Comparison of ENCODE assay signal across 8 mouse cellular contexts in genomic region chr11:90130635-90131034, GRCm38 (mm10). TPM values are rescaled to one million over a fixed set of nuclear protein-coding genes. Genes with fewer than 3 reads are reported as not detected.
DNase-seq lines count a peak whose midpoint lies in the region; ATAC-seq lines count a peak whose summit lies in the region.

No protein-coding gene starts in this region.

- peaks cover 14% of the 10 kb centered on the region for H3K4me1 ChIP-seq in heart, embryonic 11.5 days (ENCODE audit: control insufficient read depth, insufficient read depth, low read length)
- H3K4me1 ChIP-seq in limb, embryonic 12.5 days (replicated peaks): peaks cover 13% of the 10 kb centered on the region
- H3K4me1 ChIP-seq in stomach, embryonic 16.5 days (ENCODE audit: control insufficient read depth, insufficient read depth, low read length): peaks cover 11% of the 10 kb centered on the region; the same call in 1 of the 2 replicates

- H3K9ac ChIP-seq in heart, embryonic 11.5 days (ENCODE audit: low read depth, low read length): no peak overlapping the region
- H3K9ac ChIP-seq in limb, embryonic 12.5 days (replicated peaks): no peak overlapping the region
- H3K9ac ChIP-seq in stomach, embryonic 16.5 days (ENCODE audit: low read length): no peak overlapping the region

- no peak overlapping the region for H3K4me3 ChIP-seq in heart, embryonic 11.5 days (ENCODE audit: low read depth, low read length)
- H3K4me3 ChIP-seq in limb, embryonic 12.5 days (replicated peaks): no peak overlapping the region
- no peak overlapping the region for H3K4me3 ChIP-seq in stomach, embryonic 16.5 days (replicated peaks; ENCODE audit: low read length)

- no peak overlapping the region for H3K4me2 ChIP-seq in heart, embryonic 11.5 days
- H3K4me2 ChIP-seq in limb, embryonic 12.5 days: 0 out of 2 replicates have a peak overlapping the region, but pooled peaks have one; percentile 39
- H3K4me2 ChIP-seq in stomach, embryonic 16.5 days (ENCODE audit: low read depth, low read length): no peak overlapping the region

- H3K27ac ChIP-seq in heart, embryonic 11.5 days (ENCODE audit: low read depth, low read length): peak overlapping the region; percentile 68
- H3K27ac ChIP-seq in limb, embryonic 12.5 days: 0 out of 2 replicates have a peak overlapping the region, but pooled peaks have one; percentile 4
- peak overlapping the region; percentile 65 for H3K27ac ChIP-seq in stomach, embryonic 16.5 days (ENCODE audit: low read length)

- no peaks in the 10 kb centered on the region for H3K9me3 ChIP-seq in heart, embryonic 11.5 days (replicated peaks; ENCODE audit: control insufficient read depth, low read length)
- H3K9me3 ChIP-seq in limb, embryonic 12.5 days: peaks cover 3% of the 10 kb centered on the region; the same call in 1 of the 2 replicates
- no peaks in the 10 kb centered on the region for H3K9me3 ChIP-seq in stomach, embryonic 16.5 days (replicated peaks; ENCODE audit: control insufficient read depth, low read length)

- peak; percentile 28 for DNase-seq in adrenal gland, postnatal 14 days
- no peak for DNase-seq in adrenal gland, adult 18-20 months (ENCODE audit: low spot score in 2 of 2)
- DNase-seq in R1 (ENCODE audit: low read depth, low spot score): peak; percentile 18
- DNase-seq in left cerebral cortex, postnatal 14 days (ENCODE audit: low spot score in 2 of 2): no peak

- H3K27me3 ChIP-seq in heart, embryonic 11.5 days (ENCODE audit: control insufficient read depth, insufficient read depth, low read length): no peaks in the 10 kb centered on the region
- H3K27me3 ChIP-seq in limb, embryonic 12.5 days: no peaks in the 10 kb centered on the region
- H3K27me3 ChIP-seq in stomach, embryonic 16.5 days (ENCODE audit: control insufficient read depth, insufficient read depth, low read length): no peaks in the 10 kb centered on the region

- WGBS in heart, embryonic 11.5 days (ENCODE audit: insufficient replicate concordance): 13% methylated on average over 1 of the region's 1 CpGs
- 20% methylated on average over 1 of the region's 1 CpGs for WGBS in limb, embryonic 12.5 days
- 25% methylated on average over 1 of the region's 1 CpGs for WGBS in stomach, embryonic 16.5 days

- ATAC-seq in heart, embryonic 11.5 days (replicated peaks; ENCODE audit: insufficient number of reproducible peaks, low FRiP score, low TSS enrichment): peak; percentile 39; the same call in 1 of the 2 replicates
- ATAC-seq in limb, embryonic 12.5 days (ENCODE audit: insufficient number of reproducible peaks, insufficient read depth, low FRiP score, low TSS enrichment, low read depth): 0 out of 2 replicates have a peak, but pooled peaks have one; percentile 35
- peak; percentile 65 for ATAC-seq in stomach, embryonic 16.5 days (ENCODE audit: insufficient read depth, low FRiP score)
- ATAC-seq in erythroid progenitor cell, adult 5-6 weeks (replicated peaks; ENCODE audit: low FRiP score, poor library complexity, severe bottlenecking): no peak

- intact Hi-C loops in left cerebral cortex, postnatal 14 days (cut with DNase I): no loop called here

- no peaks in the 10 kb centered on the region for H3K36me3 ChIP-seq in heart, embryonic 11.5 days (ENCODE audit: control insufficient read depth, insufficient read depth, low read length)
- H3K36me3 ChIP-seq in limb, embryonic 12.5 days: no peaks in the 10 kb centered on the region
- no peaks in the 10 kb centered on the region for H3K36me3 ChIP-seq in stomach, embryonic 16.5 days (ENCODE audit: control insufficient read depth, insufficient read depth, low read length)

RNA-seq across cellular contexts. Expression of gene Gm45716, which starts 56.8 kb away (rescaled TPM):
- total RNA-seq in adrenal gland, postnatal 14 days (2021): 2.9 and 3.5 TPM in 2 replicates
- total RNA-seq in adrenal gland, adult 18-20 months (2021): 10 to 100 TPM in 1 of 2 experiments, 1 to 10 TPM in 1; 1.6 to 13.0 TPM
- 50.9 TPM in 2 replicates for polyA plus RNA-seq in heart, embryonic 11.5 days (2014; fragmentation: Nextera tagmentation; extraction: Ambion mirVana)
- 11.9 and 12.1 TPM in 2 replicates for polyA plus RNA-seq in limb, embryonic 12.5 days (2016; fragmentation: Nextera tagmentation; extraction: Ambion mirVana)
- polyA plus RNA-seq in stomach, embryonic 16.5 days (2015; fragmentation: Nextera tagmentation; extraction: Ambion mirVana): 5.6 and 9.8 TPM in 2 replicates
- total RNA-seq in left cerebral cortex, postnatal 14 days (2021): 1 to 10 TPM; 4.9 to 5.8 TPM
- total RNA-seq in erythroid progenitor cell, adult 5-6 weeks (2015; ENCODE audit: low replicate concordance): not detected in 2 replicates
- total RNA-seq in erythroid progenitor cell, adult 5-6 weeks (2017; ENCODE audit: low replicate concordance): not detected in 2 replicates

Comparison
In these comparisons a context has a peak if more than half of its experiments do, and no peak if none do; other contexts are left out.
1. DNase-seq: peak in adrenal gland, postnatal 14 days (single experiment) and R1 (single experiment); none in adrenal gland, adult 18-20 months (0 of 2) and left cerebral cortex, postnatal 14 days (0 of 2).
2. H3K27ac ChIP-seq: peak in every context shown above with its lines; median percentile 68 in heart, embryonic 11.5 days; 65 in stomach, embryonic 16.5 days; 4 in limb, embryonic 12.5 days.